Mouse (Mus musculus) embryonic fibroblast, embryonic 13.5 days (primary cell): ENCODE data around the gene Ccdc191.

Source experiments
- CTCF ChIP-seq: IDR thresholded peaks from 2 replicates; pipeline ENCODE4 v1.5.1; 2011; ENCODE audit warnings: mild to moderate bottlenecking, control low read depth, low read length, moderate library complexity, borderline replicate concordance; ENCODE audit not compliant: insufficient read depth
- POLR2A ChIP-seq: IDR thresholded peaks from 2 replicates; pipeline ENCODE4 v1.6.1; 2011; ENCODE audit warnings: low read depth, mild to moderate bottlenecking, control low read depth, low read length, moderate library complexity

GRCm38 (mm10) chr16:43945351-43945750 is 55.8 kb downstream of the Ccdc191 start:
- TF ChIP-seq CTCF (no peak), POLR2A (no peak)
